In genomic region chr1:172333512-172333911, GRCm38 (mm10) we compare ENCODE assay signal across 14 mouse cellular contexts. TPM values are rescaled to one million over a fixed set of nuclear protein-coding genes. Genes with fewer than 3 reads are reported as not detected.
DNase-seq lines count a peak whose midpoint lies in the region; ATAC-seq and TF ChIP-seq lines count a peak whose summit lies in the region.
"Had no signal": no experiment of that assay in that cellular context is flagged by ENCODE, and none has a peak within 500 bp of the region (broad histone marks: within the 10 kb centered on the region; RNA-seq: fewer than 3 reads in every experiment).

No protein-coding gene starts in this region.

- TF ChIP-seq CTCF in cerebellum, adult 2 months (IDR thresholded peaks at IDR 0.05; ENCODE audit: borderline replicate concordance, insufficient read depth, low read depth, low read length), result peak; percentile 58; the same call in 1 of the 2 replicates
- TF ChIP-seq CTCF in lung, postnatal 0 days (IDR thresholded peaks at IDR 0.05), result peak; percentile 63

- WGBS in cerebellum, adult 2 months, result 31% methylated on average over 3 of the region's 3 CpGs
- WGBS in kidney, embryonic 15.5 days, result 19% methylated on average over 3 of the region's 3 CpGs
- 13% methylated on average over 3 of the region's 3 CpGs for WGBS in lung, postnatal 0 days

- H3K9ac ChIP-seq in kidney, embryonic 15.5 days, result no peak overlapping the region
- H3K9ac ChIP-seq in lung, postnatal 0 days (replicated peaks; ENCODE audit: low read depth), result no peak overlapping the region
- H3K9ac ChIP-seq: embryonic facial prominence, embryonic 12.5 days; liver, embryonic 13.5 days had no signal

- peaks cover 22% of the 10 kb centered on the region for H3K4me1 ChIP-seq in cerebellum, adult 2 months (ENCODE audit: control insufficient read depth, insufficient read depth, low read length)
- H3K4me1 ChIP-seq in kidney, embryonic 15.5 days, result no peaks in the 10 kb centered on the region
- no peaks in the 10 kb centered on the region for H3K4me1 ChIP-seq in lung, postnatal 0 days (ENCODE audit: insufficient read depth, low read depth, low read length)
- H3K4me1 ChIP-seq: embryonic facial prominence, embryonic 12.5 days; liver, embryonic 13.5 days had no signal

- DNase-seq in cerebellum, adult 2 months, result peak; percentile 33 to 43
- DNase-seq in cerebellum, adult 11 months, result no peak
- DNase-seq in kidney, adult 18-20 months, result peak; percentile 28
- DNase-seq in lung, postnatal 0 days (ENCODE audit: low spot score), result no peak
- DNase-seq in lung, adult 18-20 months, result no peak
- peak; percentile 70 for DNase-seq in retina, embryonic 14.5 days (ENCODE audit: low spot score)
- DNase-seq: heart, postnatal 4 days; kidney, postnatal 25 days; liver, embryonic 13.5 days had no signal

- H3K4me3 ChIP-seq in cerebellum, adult 2 months (replicated peaks; ENCODE audit: insufficient read depth, low read depth, low read length), result no peak overlapping the region
- no peak overlapping the region for H3K4me3 ChIP-seq in kidney, embryonic 15.5 days (replicated peaks)
- no peak overlapping the region for H3K4me3 ChIP-seq in lung, postnatal 0 days (ENCODE audit: low read depth, low read length)
- H3K4me3 ChIP-seq: embryonic facial prominence, embryonic 12.5 days; liver, embryonic 13.5 days had no signal

- no peaks in the 10 kb centered on the region for H3K27me3 ChIP-seq in cerebellum, adult 2 months (ENCODE audit: control insufficient read depth, insufficient read depth, low read length)
- peaks cover 55% of the 10 kb centered on the region for H3K27me3 ChIP-seq in kidney, embryonic 15.5 days
- H3K27me3 ChIP-seq in lung, postnatal 0 days (replicated peaks; ENCODE audit: insufficient read depth, low read length), result peaks cover 8% of the 10 kb centered on the region; the same call in 1 of the 2 replicates

- no peak overlapping the region for H3K27ac ChIP-seq in cerebellum, adult 2 months (ENCODE audit: insufficient read depth, low read length)
- no peak overlapping the region for H3K27ac ChIP-seq in kidney, embryonic 15.5 days
- H3K27ac ChIP-seq in lung, postnatal 0 days (ENCODE audit: low read length), result no peak overlapping the region
- H3K27ac ChIP-seq: embryonic facial prominence, embryonic 12.5 days; liver, embryonic 13.5 days had no signal

- no peak for TF ChIP-seq POLR2A in cerebellum, adult 2 months (IDR thresholded peaks at IDR 0.05; ENCODE audit: borderline replicate concordance, insufficient read depth, low read length)

- H3K4me2 ChIP-seq in kidney, embryonic 15.5 days, result no peak overlapping the region
- H3K4me2 ChIP-seq in lung, postnatal 0 days (replicated peaks; ENCODE audit: low read depth, low read length), result no peak overlapping the region
- H3K4me2 ChIP-seq: embryonic facial prominence, embryonic 12.5 days; liver, embryonic 13.5 days had no signal

- no peak for TF ChIP-seq EP300 in lung, postnatal 0 days (IDR thresholded peaks at IDR 0.05)

- ATAC-seq in kidney, embryonic 15.5 days (replicated peaks; ENCODE audit: low FRiP score), result no peak; the same call in 1 of the 2 replicates
- ATAC-seq in lung, postnatal 0 days, result no peak
- ATAC-seq in erythroid progenitor cell, adult 5-6 weeks (replicated peaks; ENCODE audit: low FRiP score, poor library complexity, severe bottlenecking), result no peak

- H3K9me3 ChIP-seq in kidney, embryonic 15.5 days (replicated peaks), result no peaks in the 10 kb centered on the region
- H3K9me3 ChIP-seq in lung, postnatal 0 days (ENCODE audit: low read length), result no peaks in the 10 kb centered on the region
- H3K9me3 ChIP-seq: embryonic facial prominence, embryonic 12.5 days; G1E; liver, embryonic 13.5 days had no signal

- no peaks in the 10 kb centered on the region for H3K36me3 ChIP-seq in kidney, embryonic 15.5 days
- H3K36me3 ChIP-seq in lung, postnatal 0 days (ENCODE audit: insufficient read depth, low read length), result no peaks in the 10 kb centered on the region
- H3K36me3 ChIP-seq: embryonic facial prominence, embryonic 12.5 days; G1E; liver, embryonic 13.5 days had no signal

RNA-seq across cellular contexts. Expression of gene Kcnj9, which starts 4.4 kb away (rescaled TPM):
- 116 and 130 TPM in 2 replicates for polyA plus RNA-seq in cerebellum, adult 2 months (2012; rRNA removed)
- polyA plus RNA-seq in kidney, embryonic 15.5 days (2015; fragmentation: Nextera tagmentation; extraction: Ambion mirVana), result not detected in 2 replicates
- not detected in 2 replicates for polyA plus RNA-seq in lung, postnatal 0 days (2015; fragmentation: Nextera tagmentation; extraction: Ambion mirVana)
- not detected in 2 replicates for total RNA-seq in erythroid progenitor cell, adult 5-6 weeks (2015; ENCODE audit: low replicate concordance)
- 2.5 TPM in 1 of 2 replicates, not detected in the other for total RNA-seq in erythroid progenitor cell, adult 5-6 weeks (2017; ENCODE audit: low replicate concordance)
- total RNA-seq: G1E; heart, postnatal 4 days; megakaryocyte-erythroid progenitor cell, adult 5-6 weeks had no signal
- polyA plus RNA-seq: G1E; liver, embryonic 13.5 days had no signal

RNA-seq across cellular contexts. Expression of gene Kcnj10, which starts 7.5 kb away (rescaled TPM):
- 141 and 174 TPM in 2 replicates for polyA plus RNA-seq in cerebellum, adult 2 months (2012; rRNA removed)
- polyA plus RNA-seq in kidney, embryonic 15.5 days (2015; fragmentation: Nextera tagmentation; extraction: Ambion mirVana), result 0.83 and 1.0 TPM in 2 replicates
- polyA plus RNA-seq in lung, postnatal 0 days (2015; fragmentation: Nextera tagmentation; extraction: Ambion mirVana), result 0.04 TPM in 2 replicates
- 8.8 and 13.0 TPM in 2 replicates for total RNA-seq in erythroid progenitor cell, adult 5-6 weeks (2015; ENCODE audit: low replicate concordance)
- 1.5 and 1.9 TPM in 2 replicates for total RNA-seq in erythroid progenitor cell, adult 5-6 weeks (2017; ENCODE audit: low replicate concordance)
- polyA plus RNA-seq: G1E had no signal

RNA-seq across cellular contexts. Expression of gene Atp1a2, which starts 35.6 kb away (rescaled TPM):
- 535 and 584 TPM in 2 replicates for polyA plus RNA-seq in cerebellum, adult 2 months (2012; rRNA removed)
- 2.2 and 2.9 TPM in 2 replicates for polyA plus RNA-seq in kidney, embryonic 15.5 days (2015; fragmentation: Nextera tagmentation; extraction: Ambion mirVana)
- polyA plus RNA-seq in lung, postnatal 0 days (2015; fragmentation: Nextera tagmentation; extraction: Ambion mirVana), result 15.3 and 17.0 TPM in 2 replicates
- total RNA-seq in erythroid progenitor cell, adult 5-6 weeks (2015; ENCODE audit: low replicate concordance), result not detected in 2 replicates
- not detected in 2 replicates for total RNA-seq in erythroid progenitor cell, adult 5-6 weeks (2017; ENCODE audit: low replicate concordance)
- total RNA-seq: megakaryocyte-erythroid progenitor cell, adult 5-6 weeks had no signal
- polyA plus RNA-seq: G1E had no signal

RNA-seq across cellular contexts. Expression of gene Pigm, which starts 42.8 kb away (rescaled TPM):
- polyA plus RNA-seq in cerebellum, adult 2 months (2012; rRNA removed), result 7.5 and 7.9 TPM in 2 replicates
- polyA plus RNA-seq in kidney, embryonic 15.5 days (2015; fragmentation: Nextera tagmentation; extraction: Ambion mirVana), result 7.6 and 7.9 TPM in 2 replicates
- 3.5 and 3.9 TPM in 2 replicates for polyA plus RNA-seq in lung, postnatal 0 days (2015; fragmentation: Nextera tagmentation; extraction: Ambion mirVana)
- 10.9 and 11.9 TPM in 2 replicates for total RNA-seq in erythroid progenitor cell, adult 5-6 weeks (2015; ENCODE audit: low replicate concordance)
- 8.7 and 13.2 TPM in 2 replicates for total RNA-seq in erythroid progenitor cell, adult 5-6 weeks (2017; ENCODE audit: low replicate concordance)

Comparison
In these comparisons a context has a peak if more than half of its experiments do, and no peak if none do; other contexts are left out.
1. DNase-seq: peak in cerebellum, adult 2 months (2 of 2), kidney, adult 18-20 months (single experiment) and retina, embryonic 14.5 days (single experiment); none in cerebellum, adult 11 months (single experiment), lung, postnatal 0 days (single experiment) and lung, adult 18-20 months (0 of 2).
2. RNA of gene Kcnj9, which starts 4.4 kb away (polyA plus RNA-seq): 116 to 130 TPM in cerebellum, adult 2 months; not detected in lung, postnatal 0 days and not detected in kidney, embryonic 15.5 days; every median in the first group is over 100 times any median in the second.
3. RNA of gene Kcnj10, which starts 7.5 kb away (polyA plus RNA-seq): 141 to 174 TPM in cerebellum, adult 2 months; 0.83 to 1.0 TPM in kidney, embryonic 15.5 days and 0.04 TPM in lung, postnatal 0 days; every median in the first group is over 10 times any median in the second.
4. RNA of gene Atp1a2, which starts 35.6 kb away (polyA plus RNA-seq): 535 to 584 TPM in cerebellum, adult 2 months; 15.3 to 17.0 TPM in lung, postnatal 0 days and 2.2 to 2.9 TPM in kidney, embryonic 15.5 days; every median in the first group is over 10 times any median in the second.